22 mouse cellular contexts compared by ENCODE assay signal in the genomic region with DNA sequence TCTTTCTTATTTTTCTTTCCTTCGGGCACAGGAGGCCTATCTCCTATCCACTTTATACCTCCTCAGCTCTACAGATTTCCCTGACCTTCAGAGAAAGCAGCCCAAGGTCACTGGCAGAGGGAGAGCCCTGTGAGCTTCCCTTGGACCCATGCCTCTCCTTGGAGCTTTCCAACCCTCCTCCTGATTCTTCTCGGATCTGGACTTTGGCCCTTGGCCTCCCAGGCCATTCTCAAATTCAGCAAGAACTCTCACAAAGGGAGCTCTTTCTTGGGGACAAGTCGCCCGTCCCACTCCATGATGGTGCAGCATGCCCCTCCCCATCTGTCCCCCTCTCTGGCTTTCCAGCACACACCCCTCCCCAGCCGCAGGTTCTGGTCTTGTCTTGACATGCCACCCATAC. TPM values are rescaled to one million over a fixed set of nuclear protein-coding genes. Genes with fewer than 3 reads are reported as not detected.
A peak's percentile ranks its signal among the peaks of the same experiment; 100 is the strongest.
DNase-seq lines count a peak whose midpoint lies in the region; ATAC-seq and TF ChIP-seq lines count a peak whose summit lies in the region.
"Had no signal": no experiment of that assay in that cellular context is flagged by ENCODE, and none has a peak within 500 bp of the region (broad histone marks: within the 10 kb centered on the region; RNA-seq: fewer than 3 reads in every experiment).

No protein-coding gene starts in this region.

- TF ChIP-seq CTCF in left cerebral cortex, adult 2 months (IDR thresholded peaks at IDR 0.05): no peak

- H3K4me3 ChIP-seq in kidney, embryonic 16.5 days (ENCODE audit: low read length): no peak overlapping the region
- H3K4me3 ChIP-seq in left cerebral cortex, adult 2 months: no peak overlapping the region
- H3K4me3 ChIP-seq in ES-E14 (ENCODE audit: insufficient read depth in 1 of 2, low read depth in 1 of 2, low read length in 2 of 2, poor library complexity in 1 of 2, severe bottlenecking in 1 of 2): no peak overlapping the region
- H3K4me3 ChIP-seq in midbrain, embryonic 11.5 days (ENCODE audit: low read depth, low read length): no peak overlapping the region
- H3K4me3 ChIP-seq: embryonic facial prominence, embryonic 12.5 days; erythroblast, embryonic 14.5 days; forebrain, embryonic 13.5 days; hindbrain, embryonic 15.5 days; intestine, embryonic 15.5 days; liver, embryonic 13.5 days; lung, embryonic 15.5 days had no signal

- H3K9me3 ChIP-seq in kidney, embryonic 16.5 days (ENCODE audit: low read length): no peaks in the 10 kb centered on the region
- H3K9me3 ChIP-seq in ES-E14 (ENCODE audit: control insufficient read depth, insufficient read depth, low read depth, low read length): no peaks in the 10 kb centered on the region
- no peaks in the 10 kb centered on the region for H3K9me3 ChIP-seq in midbrain, embryonic 11.5 days (ENCODE audit: control insufficient read depth, low read length)
- H3K9me3 ChIP-seq: embryonic facial prominence, embryonic 12.5 days; forebrain, embryonic 13.5 days; hindbrain, embryonic 15.5 days; intestine, embryonic 15.5 days; liver, embryonic 13.5 days; lung, embryonic 15.5 days had no signal

- DNase-seq in heart, adult 11 months: peak; percentile 84
- DNase-seq in heart, adult 9 months (ENCODE audit: low spot score in 2 of 2): no peak
- DNase-seq in kidney, adult 11 months: peak; percentile 72
- DNase-seq in left cerebral cortex, adult 2 months (ENCODE audit: extremely low spot score in 1 of 2, low spot score in 2 of 2): no peak
- no peak for DNase-seq in left cerebral cortex, postnatal 25 days (ENCODE audit: low spot score in 2 of 2)
- DNase-seq in ES-E14 (ENCODE audit: low read depth, low spot score): no peak
- DNase-seq in midbrain, embryonic 11.5 days (ENCODE audit: low spot score, missing footprints): no peak
- DNase-seq: cerebellum, adult 8-10 months; gastrocnemius, postnatal 25 days; heart, postnatal 4 days; liver, embryonic 13.5 days; lung, postnatal 4 days; thymus, postnatal 36 days had no signal

- H3K36me3 ChIP-seq in kidney, embryonic 16.5 days (ENCODE audit: insufficient read depth, low read length): no peaks in the 10 kb centered on the region
- H3K36me3 ChIP-seq in ES-E14 (ENCODE audit: control insufficient read depth, insufficient read depth, low read length, poor library complexity, severe bottlenecking): no peaks in the 10 kb centered on the region
- no peaks in the 10 kb centered on the region for H3K36me3 ChIP-seq in midbrain, embryonic 11.5 days (ENCODE audit: control insufficient read depth, insufficient read depth, low read length)
- H3K36me3 ChIP-seq: embryonic facial prominence, embryonic 12.5 days; hindbrain, embryonic 15.5 days; intestine, embryonic 15.5 days; liver, embryonic 13.5 days; lung, embryonic 15.5 days had no signal

- ATAC-seq in kidney, embryonic 16.5 days (ENCODE audit: low FRiP score, low TSS enrichment): no peak
- ATAC-seq in midbrain, embryonic 11.5 days (ENCODE audit: low FRiP score): no peak
- ATAC-seq: forebrain, embryonic 13.5 days; intestine, embryonic 15.5 days had no signal

- intact Hi-C loops in left cerebral cortex, adult 2 months (cut with DNase I): no loop called here
- intact Hi-C loops in left cerebral cortex, postnatal 25 days (cut with DNase I): no loop called here

- 92% methylated on average over 5 of the region's 5 CpGs for WGBS in kidney, embryonic 16.5 days
- WGBS in midbrain, embryonic 11.5 days: 96% methylated on average over 5 of the region's 5 CpGs

- no peaks in the 10 kb centered on the region for H3K27me3 ChIP-seq in kidney, embryonic 16.5 days (ENCODE audit: insufficient read depth, low read length)
- H3K27me3 ChIP-seq in midbrain, embryonic 11.5 days (ENCODE audit: control insufficient read depth, insufficient read depth, low read length): no peaks in the 10 kb centered on the region
- H3K27me3 ChIP-seq: embryonic facial prominence, embryonic 12.5 days; forebrain, embryonic 13.5 days; hindbrain, embryonic 15.5 days; intestine, embryonic 15.5 days; liver, embryonic 13.5 days; lung, embryonic 15.5 days had no signal

- no peak overlapping the region for H3K4me2 ChIP-seq in kidney, embryonic 16.5 days (replicated peaks; ENCODE audit: low read depth, low read length)
- H3K4me2 ChIP-seq in midbrain, embryonic 11.5 days: no peak overlapping the region
- H3K4me2 ChIP-seq: embryonic facial prominence, embryonic 12.5 days; forebrain, embryonic 13.5 days; hindbrain, embryonic 15.5 days; intestine, embryonic 15.5 days; liver, embryonic 13.5 days; lung, embryonic 15.5 days had no signal

- H3K4me1 ChIP-seq in kidney, embryonic 16.5 days (ENCODE audit: insufficient read depth, low read length): no peaks in the 10 kb centered on the region
- H3K4me1 ChIP-seq in ES-E14 (ENCODE audit: control insufficient read depth in 2 of 2, insufficient read depth in 2 of 2, low read length in 2 of 2, poor library complexity in 1 of 2): peaks cover 2 to 14% of the 10 kb centered on the region in 2 experiments; a peak in 2 of 4 replicates
- no peaks in the 10 kb centered on the region for H3K4me1 ChIP-seq in midbrain, embryonic 11.5 days (ENCODE audit: control insufficient read depth, insufficient read depth, low read length)
- H3K4me1 ChIP-seq: forebrain, embryonic 13.5 days; intestine, embryonic 15.5 days; liver, embryonic 13.5 days had no signal

- no peak overlapping the region for H3K9ac ChIP-seq in kidney, embryonic 16.5 days (replicated peaks; ENCODE audit: low read length)
- H3K9ac ChIP-seq in ES-E14 (ENCODE audit: insufficient read depth, low read depth, low read length, poor library complexity, severe bottlenecking): peak overlapping the region; percentile 36; the same call in 1 of the 2 replicates
- no peak overlapping the region for H3K9ac ChIP-seq in midbrain, embryonic 11.5 days (ENCODE audit: low read length)
- H3K9ac ChIP-seq: embryonic facial prominence, embryonic 12.5 days; forebrain, embryonic 13.5 days; hindbrain, embryonic 15.5 days; intestine, embryonic 15.5 days; liver, embryonic 13.5 days; lung, embryonic 15.5 days had no signal

- no peak overlapping the region for H3K27ac ChIP-seq in kidney, embryonic 16.5 days (ENCODE audit: low read length)
- peak overlapping the region; percentile 53; the same call in 1 of the 2 replicates for H3K27ac ChIP-seq in left cerebral cortex, adult 2 months
- H3K27ac ChIP-seq in ES-E14 (ENCODE audit: insufficient read depth, low read depth, low read length, poor library complexity, severe bottlenecking): peak overlapping the region; percentile 47; the same call in 1 of the 2 replicates
- H3K27ac ChIP-seq in midbrain, embryonic 11.5 days (ENCODE audit: low read depth, low read length): no peak overlapping the region
- H3K27ac ChIP-seq: embryonic facial prominence, embryonic 12.5 days; forebrain, embryonic 13.5 days; hindbrain, embryonic 15.5 days; intestine, embryonic 15.5 days; liver, embryonic 13.5 days; lung, embryonic 15.5 days had no signal

- in situ Hi-C loops in ES-E14 (cut with MboI; ENCODE audit: low sequenced_read_pairs in 2 of 2, unreplicated experiment in 2 of 2): no loop called here

TF ChIP-seq in ES-E14, 5 proteins besides CTCF, POLR2A, EP300 and RAD21:
- TF ChIP-seq CHD2 (IDR thresholded peaks at IDR 0.05; ENCODE audit: low read depth, low read length) (no peak), MAFK (IDR thresholded peaks at IDR 0.05; ENCODE audit: insufficient read depth, low read depth, low read length) (no peak), ZC3H11A (IDR thresholded peaks at IDR 0.05; ENCODE audit: borderline replicate concordance, low read depth, low read length) (no peak), HCFC1 (IDR thresholded peaks at IDR 0.05; ENCODE audit: borderline replicate concordance, insufficient read depth, low read length) (no peak), ZNF384 (IDR thresholded peaks at IDR 0.05; ENCODE audit: low read depth, low read length) (no peak)

RNA-seq across cellular contexts. Expression of gene Htra1, which starts 15.1 kb away (rescaled TPM):
- 8.3 and 13.4 TPM in 2 replicates for polyA plus RNA-seq in kidney, embryonic 16.5 days (2015; fragmentation: Nextera tagmentation; extraction: Ambion mirVana)
- 100 to 1,000 TPM; 200 to 236 TPM for total RNA-seq in left cerebral cortex, adult 2 months (2021)
- total RNA-seq in left cerebral cortex, postnatal 25 days (2021): 100 to 1,000 TPM; 211 to 225 TPM
- total RNA-seq in ES-E14 (2012; rRNA removed): 76.9 and 96.3 TPM in 2 replicates
- polyA plus RNA-seq in midbrain, embryonic 11.5 days (2014; fragmentation: Nextera tagmentation; extraction: Ambion mirVana): 2.7 and 3.5 TPM in 2 replicates
- total RNA-seq: CH12.LX; neutrophil, adult 5-6 weeks had no signal
- polyA plus RNA-seq: erythroblast, embryonic 14.5 days had no signal

Comparison
In these comparisons a context has a peak if more than half of its experiments do, and no peak if none do; other contexts are left out.
1. DNase-seq: peak in heart, adult 11 months (single experiment) and kidney, adult 11 months (single experiment); none in heart, adult 9 months (0 of 2), left cerebral cortex, adult 2 months (0 of 2), left cerebral cortex, postnatal 25 days (0 of 2), ES-E14 (single experiment) and midbrain, embryonic 11.5 days (single experiment).
2. H3K27ac ChIP-seq: peak in left cerebral cortex, adult 2 months (single experiment) and ES-E14 (single experiment); none in kidney, embryonic 16.5 days (single experiment) and midbrain, embryonic 11.5 days (single experiment).